Mouse (Mus musculus) ES-Bruce4 (cell line): ENCODE data around the gene Cln5. TPM values are rescaled to one million over a fixed set of nuclear protein-coding genes. Genes with fewer than 3 reads are reported as not detected.

ENCODE experiments used
- H3K27ac ChIP-seq: 2 replicates; pipeline ENCODE4 v1.5.1; 2012; ENCODE audit warnings: low read length, inconsistent platforms; ENCODE audit not compliant: insufficient read depth
- H3K27me3 ChIP-seq: 2 replicates; pipeline ENCODE4 v1.6.1; 2012; ENCODE audit warnings: mild to moderate bottlenecking, low read length, inconsistent platforms; ENCODE audit not compliant: control insufficient read depth, poor library complexity, insufficient read depth, severe bottlenecking
- H3K36me3 ChIP-seq: 2 replicates; pipeline ENCODE4 v1.6.1; 2012; ENCODE audit warnings: inconsistent platforms, mild to moderate bottlenecking, low read length, moderate library complexity; ENCODE audit not compliant: control insufficient read depth, poor library complexity, insufficient read depth, severe bottlenecking
- H3K4me1 ChIP-seq: one replicate; pipeline ENCODE4 v1.8.1; 2011; ENCODE audit warnings: low read length; ENCODE audit not compliant: control insufficient read depth, insufficient read depth
- H3K4me3 ChIP-seq: 2 replicates; pipeline ENCODE4 v1.5.1; 2011; ENCODE audit warnings: low read depth, mild to moderate bottlenecking, low read length
- H3K9ac ChIP-seq: 2 replicates; pipeline ENCODE4 v1.6.1; 2012; ENCODE audit warnings: low read depth, mild to moderate bottlenecking, inconsistent platforms; ENCODE audit not compliant: poor library complexity, severe bottlenecking
- H3K9me3 ChIP-seq: replicated peaks from 2 replicates; pipeline ENCODE4 v1.6.1; 2012; ENCODE audit warnings: mild to moderate bottlenecking, low read length, inconsistent platforms; ENCODE audit not compliant: control insufficient read depth, poor library complexity, insufficient read depth, severe bottlenecking
- CTCF ChIP-seq: IDR thresholded peaks from one replicate; pipeline ENCODE4 v1.8.1; 2011; ENCODE audit warnings: low read depth, low read length
- EP300 ChIP-seq: IDR thresholded peaks from 2 replicates; pipeline ENCODE4 v1.6.1; 2011; ENCODE audit warnings: low read depth, low read length; ENCODE audit not compliant: insufficient read depth
- POLR2A ChIP-seq: IDR thresholded peaks from one replicate; pipeline ENCODE4 v1.8.1; 2011; ENCODE audit warnings: low read length; ENCODE audit not compliant: insufficient read depth
- polyA plus RNA-seq: library from polyadenylated mRNA; stranded (reverse); fragments of >200 nt; gene quantifications from 2 replicates; pipeline ENCODE4 v1.2.4, GENCODE M21; 2011; ENCODE audit warnings: low read depth; ENCODE audit not compliant: missing spikeins, insufficient read depth, insufficient read length

The Cln5 gene
- 36.3 and 38.7 TPM in 2 replicates for polyA plus RNA-seq

DNA sequence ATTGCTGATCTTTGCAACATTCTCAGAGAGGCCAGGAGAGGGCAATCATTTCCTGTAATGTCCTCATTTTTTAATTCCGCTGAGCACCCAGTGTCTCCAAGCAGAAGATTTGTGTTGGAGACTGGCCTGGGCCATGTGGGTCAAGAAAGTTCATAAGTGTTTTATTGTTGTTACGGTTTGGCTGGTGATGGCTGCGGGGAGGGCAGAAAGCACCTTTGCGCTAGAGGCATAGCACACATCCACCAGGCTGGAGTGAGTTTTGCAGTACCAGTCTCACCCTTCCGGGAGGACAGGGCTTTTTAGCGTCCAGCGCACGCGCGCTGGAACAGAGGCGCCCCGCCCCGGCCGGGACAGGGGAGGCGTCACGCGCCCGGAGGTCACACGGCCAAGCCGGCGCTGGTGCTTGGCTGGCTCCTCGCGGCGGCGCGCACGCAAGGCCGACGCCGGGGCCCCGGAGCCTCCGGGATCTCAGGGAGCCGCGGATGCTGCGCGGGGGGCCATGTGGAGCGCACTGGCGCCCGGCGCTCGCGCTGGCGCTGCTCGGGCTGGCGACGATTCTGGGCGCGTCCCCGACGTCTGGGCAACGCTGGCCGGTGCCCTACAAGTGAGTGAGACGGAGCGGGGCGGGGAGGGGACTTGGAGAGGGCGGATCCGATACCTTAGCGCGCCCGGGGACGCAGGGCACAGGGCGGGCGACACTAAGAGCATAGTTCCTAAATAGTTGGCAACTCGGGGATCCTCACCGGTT lies at the start of gene Cln5:
Cln5 (plus strand) TSS at position 353 of the 748 bp plus-strand sequence.
- Histone ChIP-seq H3K27ac (peak within 1 kb of the TSS; percentile 78), H3K4me1 (no peaks in the 10 kb centered on the region), H3K36me3 (peaks cover 7% of the 10 kb centered on the region), H3K9me3 (no peaks in the 10 kb centered on the region), H3K27me3 (no peaks in the 10 kb centered on the region), H3K4me3 (peak within 1 kb of the TSS; percentile 97), H3K9ac (peak within 1 kb of the TSS; percentile 88)
- 0 out of 2 replicates have a peak, but pooled peaks have one; percentile 18 for TF ChIP-seq EP300
- TF ChIP-seq POLR2A, result peak; percentile 91
- no peak for TF ChIP-seq CTCF

DNA sequence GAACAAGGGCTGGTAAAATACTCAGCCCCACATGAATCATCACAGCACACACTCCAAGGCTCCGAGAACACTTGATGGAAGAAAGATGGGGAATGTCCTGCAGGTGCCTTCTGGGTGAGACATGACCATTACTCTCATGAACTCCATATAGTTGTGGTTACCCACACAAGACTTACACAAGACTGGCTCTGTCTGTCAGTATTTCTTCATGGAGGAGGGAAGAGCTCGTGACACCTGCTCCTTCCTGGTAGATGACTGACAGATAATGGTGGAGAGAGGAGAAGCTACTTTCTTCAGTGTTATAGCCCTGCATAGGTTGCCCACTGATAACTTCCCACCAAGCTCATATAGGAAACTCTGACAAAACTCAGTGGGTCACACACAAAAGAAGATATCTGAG lies 40.8 kb upstream of the Cln5 start:
- no peaks in the 10 kb centered on the region for H3K9me3 ChIP-seq
- H3K9ac ChIP-seq, result no peak overlapping the region
- H3K27ac ChIP-seq, result no peak overlapping the region
- H3K4me3 ChIP-seq, result no peak overlapping the region
- H3K36me3 ChIP-seq, result no peaks in the 10 kb centered on the region
- H3K27me3 ChIP-seq, result no peaks in the 10 kb centered on the region
- no peaks in the 10 kb centered on the region for H3K4me1 ChIP-seq
- TF ChIP-seq CTCF (no peak), POLR2A (no peak), EP300 (no peak)

DNA sequence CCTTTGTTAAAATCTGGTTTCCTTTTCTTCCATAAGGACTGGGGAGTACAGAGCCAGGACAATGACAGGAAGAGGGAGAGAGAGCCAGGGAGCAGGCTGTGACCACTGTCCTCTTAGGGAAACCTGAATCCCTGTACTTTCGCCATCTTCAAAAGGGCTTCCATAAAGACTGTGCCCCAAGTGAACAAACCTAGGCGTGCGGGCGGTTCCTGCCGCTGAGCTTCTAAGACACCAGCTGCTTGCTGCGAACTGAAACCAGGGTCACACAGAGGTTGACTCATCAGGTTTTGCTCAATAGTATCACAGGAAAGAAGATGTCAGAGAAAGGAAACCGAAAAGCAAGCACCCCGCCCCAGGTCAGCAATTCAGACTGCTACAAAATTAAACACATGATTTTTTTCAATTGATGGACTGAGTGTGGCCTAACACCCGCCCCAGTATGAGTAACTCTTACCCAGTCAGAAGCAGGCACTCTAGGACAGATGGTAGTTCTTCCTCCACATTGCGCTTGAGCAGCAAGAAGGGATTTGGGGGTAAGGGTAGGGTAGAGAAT lies 36.7 kb upstream of the Cln5 start:
- Histone ChIP-seq H3K27me3 (no peaks in the 10 kb centered on the region), H3K36me3 (no peaks in the 10 kb centered on the region), H3K9me3 (no peaks in the 10 kb centered on the region), H3K4me3 (no peak overlapping the region), H3K27ac (no peak overlapping the region), H3K4me1 (no peaks in the 10 kb centered on the region), H3K9ac (no peak overlapping the region)
- no peak for TF ChIP-seq POLR2A
- TF ChIP-seq EP300, result no peak
- no peak for TF ChIP-seq CTCF

DNA sequence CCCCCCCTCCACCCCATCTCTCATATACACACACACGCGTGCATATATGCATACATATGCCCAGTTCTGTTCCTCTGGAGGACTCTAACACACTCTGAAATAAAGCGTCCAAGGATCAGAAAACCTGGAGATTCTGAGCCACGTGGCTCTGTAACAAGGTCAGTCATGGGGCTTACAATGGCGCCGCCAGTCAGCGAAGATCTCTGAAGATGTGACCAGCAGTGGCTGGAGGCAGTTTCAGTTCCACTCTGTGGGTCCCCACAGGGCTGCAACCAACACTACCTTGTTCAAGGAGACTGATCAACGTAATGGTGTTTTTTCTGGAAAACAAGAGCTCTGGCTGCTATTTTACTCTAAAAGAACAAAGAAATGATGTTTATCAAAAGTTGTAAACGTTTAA lies 35.9 kb upstream of the Cln5 start:
- no peaks in the 10 kb centered on the region for H3K9me3 ChIP-seq
- H3K27me3 ChIP-seq, result no peaks in the 10 kb centered on the region
- H3K36me3 ChIP-seq, result no peaks in the 10 kb centered on the region
- H3K4me1 ChIP-seq, result no peaks in the 10 kb centered on the region
- TF ChIP-seq CTCF, result no peak
- no peak for TF ChIP-seq EP300
- no peak for TF ChIP-seq POLR2A
- no peak overlapping the region for H3K27ac ChIP-seq
- no peak overlapping the region for H3K9ac ChIP-seq
- no peak overlapping the region for H3K4me3 ChIP-seq

DNA sequence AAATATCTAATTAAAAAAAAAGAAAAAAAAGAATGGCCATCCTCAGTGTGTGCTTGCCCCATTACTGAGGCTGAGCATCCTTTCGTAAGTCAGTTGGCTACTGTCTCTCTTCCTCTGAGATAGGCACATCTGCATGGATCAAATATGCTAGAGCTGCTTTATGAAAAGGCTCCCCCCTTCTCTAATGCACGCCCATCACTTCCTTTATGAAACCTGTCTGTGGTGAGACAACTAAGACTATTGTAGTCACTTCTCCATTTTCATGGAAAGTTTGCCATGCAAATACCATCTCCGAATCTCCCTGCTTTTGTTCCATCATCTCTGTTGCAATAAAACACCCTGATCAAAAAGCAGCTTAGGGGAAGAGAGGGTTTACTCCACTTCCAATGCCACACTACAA lies 33.0 kb upstream of the Cln5 start:
- Histone ChIP-seq H3K9ac (no peak overlapping the region), H3K4me1 (no peaks in the 10 kb centered on the region), H3K4me3 (no peak overlapping the region), H3K27ac (no peak overlapping the region), H3K36me3 (no peaks in the 10 kb centered on the region), H3K27me3 (no peaks in the 10 kb centered on the region), H3K9me3 (no peaks in the 10 kb centered on the region)
- TF ChIP-seq CTCF (no peak), EP300 (no peak), POLR2A (no peak)

DNA sequence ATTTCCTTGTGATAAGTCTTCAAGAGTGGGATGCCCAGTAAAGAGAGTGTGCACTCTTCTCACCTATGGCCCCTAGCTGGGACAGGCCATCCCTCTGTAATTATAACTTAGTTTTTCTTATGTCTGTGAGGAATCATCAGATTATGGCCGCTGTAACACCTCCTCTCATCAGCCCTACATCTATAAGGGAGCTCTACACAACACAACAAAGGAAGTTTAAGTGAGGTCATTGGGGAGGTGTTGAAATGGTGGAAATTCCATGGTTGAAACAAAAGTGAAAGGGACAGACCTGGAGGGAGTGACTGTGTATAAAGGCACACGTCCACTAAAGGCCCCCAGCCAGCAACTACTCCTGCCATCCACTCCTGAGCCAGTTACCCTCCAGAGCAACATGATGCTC lies 23.3 kb upstream of the Cln5 start, which contains the start of gene Acod1:
Acod1 (plus strand) TSS at position 301 of the 400 bp plus-strand sequence.
- H3K27me3 ChIP-seq, result no peaks in the 10 kb centered on the region
- H3K4me3 ChIP-seq, result no peak within 1 kb of the TSS
- H3K27ac ChIP-seq, result no peak within 1 kb of the TSS
- TF ChIP-seq POLR2A, result no peak
- TF ChIP-seq CTCF, result no peak
- no peak for TF ChIP-seq EP300
- no peaks in the 10 kb centered on the region for H3K36me3 ChIP-seq
- H3K9me3 ChIP-seq, result no peaks in the 10 kb centered on the region
- H3K4me1 ChIP-seq, result no peaks in the 10 kb centered on the region
- H3K9ac ChIP-seq, result no peak within 1 kb of the TSS
